Mouse (Mus musculus) mouse embryonic stem cell (cell line): ENCODE measurements around the gene Adcy7.

Experiments used
- in situ Hi-C, 2 experiments: fragments of 300-500 bp; cut with MboI; formaldehyde crosslinking; loops; 1 replicate in 1 of 2; 3 replicates in 1 of 2; pipeline ENCODE4 v1.14.3; 2019 to 2020; ENCODE audit warnings: low sequenced_read_pairs in 2 of 2, low pct_unique_long_range_greater_than_20kb in 1 of 2, mixed read lengths in 1 of 2; ENCODE audit not compliant: unreplicated experiment in 1 of 2

Gene Adcy7

GRCm38 (mm10) chr8:88359959-88360358, 87.8 kb downstream of the Adcy7 start:
- in situ Hi-C loops: no loop called here

- in situ Hi-C loops: no loop called here
Measured at GRCm38 (mm10) chr8:88361044-88361707, 89.0 kb downstream of the Adcy7 start.

GRCm38 (mm10) chr8:88361708-88362428, 89.7 kb downstream of the Adcy7 start, which contains the start of gene Brd7:
Gene Brd7, minus strand, starts transcription at chr8:88362194.
- in situ Hi-C loops: no loop called here

GRCm38 (mm10) chr8:88362446-88363150, 90.4 kb downstream of the Adcy7 start:
- in situ Hi-C loops: no loop called here

GRCm38 (mm10) chr8:88369221-88369620, 97.0 kb downstream of the Adcy7 start:
- in situ Hi-C loops: no loop called here

- in situ Hi-C loops: no loop called here
Measured at GRCm38 (mm10) chr8:88369805-88370204, 97.6 kb downstream of the Adcy7 start.

GRCm38 (mm10) chr8:88371522-88371921, 99.3 kb downstream of the Adcy7 start:
- in situ Hi-C loops: no loop called here

- in situ Hi-C loops: no loop called here
Measured at GRCm38 (mm10) chr8:88376836-88377582, 104.8 kb downstream of the Adcy7 start.
